ENCODE assay signal across 13 mouse cellular contexts in the genomic region with DNA sequence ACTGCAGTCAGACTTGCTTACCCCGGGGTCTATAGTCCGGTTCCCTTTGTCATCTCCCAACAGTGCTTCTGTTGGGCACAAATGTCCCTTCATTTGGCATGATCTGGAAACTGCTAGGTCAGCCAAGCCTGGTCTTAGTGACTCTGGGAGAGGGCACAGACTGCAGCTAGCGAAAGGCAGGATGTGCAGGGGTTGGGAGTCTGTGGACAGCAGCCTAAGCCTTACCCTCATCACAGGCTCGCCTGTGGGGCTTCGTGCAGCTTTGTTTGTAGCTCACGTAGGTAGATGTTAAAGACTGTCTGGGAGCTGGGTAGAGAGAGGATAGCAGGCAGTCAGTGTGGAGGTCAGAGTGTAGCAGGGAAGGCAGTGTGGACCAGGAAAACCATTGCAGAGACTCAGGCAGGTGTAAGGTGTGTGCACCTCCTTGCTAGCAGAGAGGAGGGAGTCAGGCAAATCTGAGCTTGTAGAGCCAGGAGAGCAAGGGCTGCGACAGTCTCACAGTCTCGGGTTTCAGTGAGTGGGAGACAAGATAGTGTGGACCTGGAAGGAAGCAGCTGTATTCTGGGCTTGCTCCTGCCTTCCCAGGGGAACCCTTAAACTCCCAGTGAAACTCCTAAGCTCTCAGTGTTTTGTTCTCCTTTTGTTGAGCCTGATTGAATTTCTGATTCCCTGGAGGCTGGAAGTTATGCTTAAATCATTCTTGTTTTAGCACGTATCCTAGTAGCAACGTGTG.
DNase-seq lines count a peak whose midpoint lies in the region; ATAC-seq lines count a peak whose summit lies in the region.
"Had no signal": no experiment of that assay in that cellular context is flagged by ENCODE, and none has a peak within 500 bp of the region (broad histone marks: within the 10 kb centered on the region; RNA-seq: fewer than 3 reads in every experiment).

No protein-coding gene starts in this region.

- no peak overlapping the region for H3K4me2 ChIP-seq in hindbrain, embryonic 16.5 days (ENCODE audit: low read length)
- no peak overlapping the region for H3K4me2 ChIP-seq in hindbrain, embryonic 11.5 days (replicated peaks; ENCODE audit: low read depth, low read length)
- H3K4me2 ChIP-seq in neural tube, embryonic 13.5 days = no peak overlapping the region
- no peak overlapping the region for H3K4me2 ChIP-seq in neural tube, embryonic 15.5 days
- H3K4me2 ChIP-seq: stomach, embryonic 15.5 days had no signal

- no peaks in the 10 kb centered on the region for H3K36me3 ChIP-seq in hindbrain, embryonic 16.5 days (ENCODE audit: control insufficient read depth, insufficient read depth, low read length)
- no peaks in the 10 kb centered on the region for H3K36me3 ChIP-seq in hindbrain, embryonic 11.5 days (ENCODE audit: control insufficient read depth, insufficient read depth, low read length)
- H3K36me3 ChIP-seq in neural tube, embryonic 13.5 days = no peaks in the 10 kb centered on the region
- no peaks in the 10 kb centered on the region for H3K36me3 ChIP-seq in neural tube, embryonic 15.5 days
- H3K36me3 ChIP-seq: stomach, embryonic 15.5 days had no signal

- 58% methylated on average over 10 of the region's 10 CpGs for WGBS in hindbrain, embryonic 16.5 days
- WGBS in hindbrain, embryonic 11.5 days = 65% methylated on average over 10 of the region's 10 CpGs
- WGBS in neural tube, embryonic 13.5 days = 56% methylated on average over 10 of the region's 10 CpGs
- WGBS in neural tube, embryonic 15.5 days = 56% methylated on average over 10 of the region's 10 CpGs

- H3K27ac ChIP-seq in hindbrain, embryonic 16.5 days (ENCODE audit: low read depth, low read length) = peak overlapping the region; percentile 39; the same call in 1 of the 2 replicates
- no peak overlapping the region for H3K27ac ChIP-seq in hindbrain, embryonic 11.5 days (ENCODE audit: low read depth, low read length)
- H3K27ac ChIP-seq in neural tube, embryonic 13.5 days (replicated peaks) = no peak overlapping the region
- H3K27ac ChIP-seq in neural tube, embryonic 15.5 days (replicated peaks) = 0 out of 2 replicates have a peak overlapping the region, but pooled peaks have one; percentile 2
- H3K27ac ChIP-seq: stomach, embryonic 15.5 days had no signal

- H3K27me3 ChIP-seq in hindbrain, embryonic 16.5 days (replicated peaks; ENCODE audit: control insufficient read depth, insufficient read depth, low read length) = no peaks in the 10 kb centered on the region
- H3K27me3 ChIP-seq in hindbrain, embryonic 11.5 days (ENCODE audit: control insufficient read depth, insufficient read depth, low read length) = no peaks in the 10 kb centered on the region
- no peaks in the 10 kb centered on the region for H3K27me3 ChIP-seq in neural tube, embryonic 13.5 days
- H3K27me3 ChIP-seq in neural tube, embryonic 15.5 days (replicated peaks) = no peaks in the 10 kb centered on the region
- H3K27me3 ChIP-seq: Patski; stomach, embryonic 15.5 days had no signal

- H3K4me1 ChIP-seq in hindbrain, embryonic 16.5 days (ENCODE audit: control insufficient read depth, insufficient read depth, low read depth, low read length) = peaks cover 3% of the 10 kb centered on the region; the same call in 1 of the 2 replicates
- H3K4me1 ChIP-seq in hindbrain, embryonic 11.5 days (replicated peaks; ENCODE audit: control insufficient read depth, insufficient read depth, low read length) = 0 out of 2 replicates have a peak, but pooled peaks cover 2% of the 10 kb centered on the region
- H3K4me1 ChIP-seq in neural tube, embryonic 13.5 days (replicated peaks) = peaks cover 17% of the 10 kb centered on the region
- peaks cover 7% of the 10 kb centered on the region for H3K4me1 ChIP-seq in neural tube, embryonic 15.5 days
- H3K4me1 ChIP-seq: stomach, embryonic 15.5 days had no signal

- DNase-seq in cerebellum, adult 18-20 months = peak; percentile 25 to 44
- no peak for DNase-seq in hindbrain, embryonic 11.5 days (ENCODE audit: low spot score)
- DNase-seq in neural tube, embryonic 10.5 days (ENCODE audit: extremely low spot score, low spot score) = no peak
- DNase-seq in adrenal gland, adult 8-10 months = no peak
- DNase-seq: lung, postnatal 36 days; thymus, postnatal 36 days had no signal

- ATAC-seq in cerebellum, adult (ENCODE audit: insufficient number of reproducible peaks, low FRiP score, low TSS enrichment) = no peak
- peak; percentile 46; the same call in 1 of the 2 replicates for ATAC-seq in hindbrain, embryonic 16.5 days
- no peak for ATAC-seq in hindbrain, embryonic 11.5 days (ENCODE audit: low FRiP score)
- peak; percentile 40; the same call in 1 of the 2 replicates for ATAC-seq in neural tube, embryonic 13.5 days (ENCODE audit: low read depth)
- ATAC-seq in neural tube, embryonic 15.5 days (ENCODE audit: low FRiP score) = peak; percentile 49; the same call in 1 of the 2 replicates
- ATAC-seq: Patski had no signal

- no peak overlapping the region for H3K9ac ChIP-seq in hindbrain, embryonic 16.5 days (ENCODE audit: low read depth, low read length)
- no peak overlapping the region for H3K9ac ChIP-seq in hindbrain, embryonic 11.5 days (ENCODE audit: low read depth, low read length)
- H3K9ac ChIP-seq in neural tube, embryonic 13.5 days = no peak overlapping the region
- no peak overlapping the region for H3K9ac ChIP-seq in neural tube, embryonic 15.5 days (replicated peaks)
- H3K9ac ChIP-seq: stomach, embryonic 15.5 days had no signal

- no peak overlapping the region for H3K4me3 ChIP-seq in hindbrain, embryonic 16.5 days (ENCODE audit: low read length)
- no peak overlapping the region for H3K4me3 ChIP-seq in hindbrain, embryonic 11.5 days (ENCODE audit: low read depth, low read length)
- H3K4me3 ChIP-seq in neural tube, embryonic 13.5 days = no peak overlapping the region
- no peak overlapping the region for H3K4me3 ChIP-seq in neural tube, embryonic 15.5 days (replicated peaks)
- H3K4me3 ChIP-seq: myocyte; stomach, embryonic 15.5 days had no signal

- peaks cover 5% of the 10 kb centered on the region; the same call in 1 of the 2 replicates for H3K9me3 ChIP-seq in hindbrain, embryonic 16.5 days (ENCODE audit: control insufficient read depth, low read length)
- H3K9me3 ChIP-seq in hindbrain, embryonic 11.5 days (ENCODE audit: control insufficient read depth, low read length) = peaks cover 1% of the 10 kb centered on the region
- H3K9me3 ChIP-seq in neural tube, embryonic 13.5 days = 0 out of 2 replicates have a peak, but pooled peaks cover 4% of the 10 kb centered on the region
- no peaks in the 10 kb centered on the region for H3K9me3 ChIP-seq in neural tube, embryonic 15.5 days (replicated peaks)
- H3K9me3 ChIP-seq: stomach, embryonic 15.5 days had no signal

Comparison
In these comparisons a context has a peak if more than half of its experiments do, and no peak if none do; other contexts are left out.
1. ATAC-seq: peak in hindbrain, embryonic 16.5 days (single experiment), neural tube, embryonic 13.5 days (single experiment) and neural tube, embryonic 15.5 days (single experiment); none in cerebellum, adult (single experiment) and hindbrain, embryonic 11.5 days (single experiment).
2. H3K27ac ChIP-seq: peak in hindbrain, embryonic 16.5 days (single experiment) and neural tube, embryonic 15.5 days (single experiment); none in hindbrain, embryonic 11.5 days (single experiment) and neural tube, embryonic 13.5 days (single experiment).
3. DNase-seq: peak in cerebellum, adult 18-20 months (2 of 2); none in hindbrain, embryonic 11.5 days (single experiment), neural tube, embryonic 10.5 days (single experiment) and adrenal gland, adult 8-10 months (single experiment).